Mouse (Mus musculus) embryonic stem cell, embryonic (primary cell): ENCODE results near the gene Nubp2.

Source experiments
- CTCF ChIA-PET, 4 experiments: fragments of 300-600 bp in 2 of 4; fragments of 350-600 bp in 2 of 4; sonication (Branson Sonifier 250); formaldehyde crosslinking; loops; one replicate each; lab custom pipeline; 2022; ENCODE audit warnings: inconsistent platforms in 2 of 4; lab: Charles Lee
- POLR2A ChIA-PET, 4 experiments: fragments of 300-600 bp in 2 of 4; fragments of 350-600 bp in 2 of 4; sonication (Branson Sonifier 250); formaldehyde crosslinking; loops; one replicate each; lab custom pipeline; 2022; ENCODE audit warnings: antibody characterized with exemption in 4 of 4, inconsistent platforms in 1 of 4; lab: Charles Lee

Nubp2 gene

GRCm38 (mm10) chr17:24857831-24858470 lies 28.2 kb downstream of the Nubp2 start:
- POLR2A ChIA-PET, result interaction anchor here in 3 of 4 experiments (1.2 to 24.0 kb wide), 7 partner anchors 9 to 39 kb away, joined by 3 to 369 read pairs (median 6); partner anchors contain the start of genes Eme2 (in 2 of the 3), Mrps34 (in 2 of the 3), Nubp2 (in 2 of the 3) and Spsb3 (in 2 of the 3)
- CTCF ChIA-PET, result interaction anchor here in 1 of 4 experiments (1.4 kb wide), 1 partner anchor 24 kb away, joined by 4 read pairs; no protein-coding TSS in a partner anchor

GRCm38 (mm10) chr17:24856589-24856988 lies 29.6 kb downstream of the Nubp2 start:
- CTCF ChIA-PET, result interaction anchor here in 1 of 4 experiments (1.4 kb wide), 1 partner anchor 26 kb away, joined by 4 read pairs; no protein-coding TSS in a partner anchor
- POLR2A ChIA-PET, result interaction anchor here in 3 of 4 experiments (0.8 to 24.0 kb wide), 7 partner anchors 18 to 418 kb away, joined by 3 to 369 read pairs (median 6); partner anchors contain the start of genes Eme2 (in 2 of the 3), Mrps34 (in 2 of the 3), Nme3 (in 2 of the 3) and Nubp2 (in 2 of the 3)

GRCm38 (mm10) chr17:24855838-24856464 lies 30.2 kb downstream of the Nubp2 start:
- CTCF ChIA-PET, result interaction anchor here in 2 of 4 experiments (0.5 to 0.6 kb wide), 2 partner anchors 169 to 414 kb away, joined by 3 to 4 read pairs; no protein-coding TSS in a partner anchor
- POLR2A ChIA-PET, result interaction anchor here in 2 of 4 experiments (1.7 to 24.0 kb wide), 4 partner anchors 18 to 418 kb away, joined by 3 to 369 read pairs (median 246); partner anchors contain the start of genes Nubp2 (in 2 of the 2), Spsb3 (in 2 of the 2), Eme2 (in 1 of the 2) and Mrps34 (in 1 of the 2)

- CTCF ChIA-PET, result interaction anchor here in 2 of 4 experiments (0.6 to 1.7 kb wide), 7 partner anchors 26 to 129 kb away, joined by 3 to 6 read pairs (median 3); partner anchors contain the start of gene Spsb3 (in 1 of the 2)
- POLR2A ChIA-PET, result interaction anchor here in 3 of 4 experiments (0.6 to 8.5 kb wide), 30 partner anchors 11 to 324 kb away, joined by 3 to 92 read pairs (median 10); partner anchors contain the start of genes Eme2 (in 2 of the 3), Hagh (in 2 of the 3), Hs3st6 (in 2 of the 3) and Igfals (in 2 of the 3)
Observed at GRCm38 (mm10) chr17:24851381-24852125, 34.6 kb downstream of the Nubp2 start.

GRCm38 (mm10) chr17:24850773-24851127 lies 35.4 kb downstream of the Nubp2 start:
- ChIA-PET CTCF (interaction anchor here in 3 of 4 experiments (0.6 to 1.7 kb wide), 15 partner anchors 27 to 717 kb away, joined by 3 to 9 read pairs (median 3); partner anchors contain the start of genes Mapk8ip3 (in 1 of the 3), Spsb3 (in 1 of the 3) and Ube2i (in 1 of the 3)), POLR2A (interaction anchor here (0.6 to 8.5 kb wide), 73 partner anchors 9 to 946 kb away, joined by 3 to 92 read pairs (median 6); partner anchors contain the start of genes Eme2 (in 3 of the 4), Hagh (in 3 of the 4), Jpt2 (in 3 of the 4) and Mrps34 (in 3 of the 4))

- POLR2A ChIA-PET, result interaction anchor here (0.6 to 8.5 kb wide), 99 partner anchors 10 to 947 kb away, joined by 3 to 92 read pairs (median 5); partner anchors contain the start of genes Eme2 (in 3 of the 4), Hagh (in 3 of the 4), Igfals (in 3 of the 4) and Jpt2 (in 3 of the 4)
- CTCF ChIA-PET, result interaction anchor here in 3 of 4 experiments (0.6 to 1.8 kb wide), 17 partner anchors 10 to 718 kb away, joined by 3 to 9 read pairs (median 4); partner anchors contain the start of genes Hagh (in 2 of the 3), Mapk8ip3 (in 1 of the 3), Nubp2 (in 1 of the 3) and Spsb3 (in 1 of the 3)
Observed at GRCm38 (mm10) chr17:24850065-24850772, 35.9 kb downstream of the Nubp2 start, which contains the start of gene Fahd1. Gene Fahd1, minus strand, starts transcription at chr17:24850364.

GRCm38 (mm10) chr17:24849733-24850064 lies 36.5 kb downstream of the Nubp2 start:
- CTCF ChIA-PET, result interaction anchor here in 2 of 4 experiments (0.6 to 1.8 kb wide), 15 partner anchors 9 to 718 kb away, joined by 3 to 9 read pairs (median 4); partner anchors contain the start of genes Hagh (in 2 of the 2), Mapk8ip3 (in 1 of the 2), Nubp2 (in 1 of the 2) and Spsb3 (in 1 of the 2)
- POLR2A ChIA-PET, result interaction anchor here in 3 of 4 experiments (0.6 to 8.5 kb wide), 97 partner anchors 8 to 947 kb away, joined by 3 to 92 read pairs (median 5); partner anchors contain the start of genes Eme2 (in 3 of the 3), Hagh (in 3 of the 3), Igfals (in 3 of the 3) and Jpt2 (in 3 of the 3)

GRCm38 (mm10) chr17:24848600-24849031 lies 37.5 kb downstream of the Nubp2 start:
- ChIA-PET CTCF (interaction anchor here in 2 of 4 experiments (1.0 to 1.8 kb wide), 2 partner anchors 8 kb away, joined by 3 to 6 read pairs; partner anchors contain the start of gene Hagh (in 1 of the 2)), POLR2A (interaction anchor here in 3 of 4 experiments (0.6 to 8.5 kb wide), 36 partner anchors 8 to 292 kb away, joined by 3 to 92 read pairs (median 8); partner anchors contain the start of genes Eme2 (in 2 of the 3), Igfals (in 2 of the 3), Meiob (in 2 of the 3) and Mrps34 (in 2 of the 3))

GRCm38 (mm10) chr17:24847386-24847785 lies 38.8 kb downstream of the Nubp2 start:
- ChIA-PET POLR2A (interaction anchor here in 2 of 4 experiments (0.9 to 8.5 kb wide), 7 partner anchors 16 to 38 kb away, joined by 3 to 71 read pairs (median 31); partner anchors contain the start of genes Nubp2 (in 1 of the 2) and Spsb3 (in 1 of the 2)), CTCF (interaction anchor here in 2 of 4 experiments (0.5 to 1.3 kb wide), 2 partner anchors 102 kb away, joined by 3 read pairs; no protein-coding TSS in a partner anchor)

GRCm38 (mm10) chr17:24844525-24844924 lies 41.6 kb downstream of the Nubp2 start:
- POLR2A ChIA-PET, result interaction anchor here in 2 of 4 experiments (0.8 to 8.5 kb wide), 7 partner anchors 33 to 123 kb away, joined by 3 to 55 read pairs (median 3); no protein-coding TSS in a partner anchor
- CTCF ChIA-PET, result interaction anchor here in 2 of 4 experiments (0.9 to 1.9 kb wide), 4 partner anchors 26 to 93 kb away, joined by 3 to 4 read pairs (median 4); no protein-coding TSS in a partner anchor

- ChIA-PET POLR2A (interaction anchor here in 3 of 4 experiments (1.2 to 1.9 kb wide), 4 partner anchors 35 to 442 kb away, joined by 3 to 6 read pairs (median 4); partner anchors contain the start of genes Eme2 (in 1 of the 3) and Mrps34 (in 1 of the 3)), CTCF (interaction anchor here in 2 of 4 experiments (1.0 to 1.5 kb wide), 4 partner anchors 35 to 97 kb away, joined by 3 to 7 read pairs (median 6); no protein-coding TSS in a partner anchor)
Observed at GRCm38 (mm10) chr17:24842631-24843030, 43.5 kb downstream of the Nubp2 start.

GRCm38 (mm10) chr17:24841133-24841532 lies 45.0 kb downstream of the Nubp2 start:
- POLR2A ChIA-PET, result interaction anchor here in 2 of 4 experiments (0.7 to 4.0 kb wide), 9 partner anchors 9 to 96 kb away, joined by 3 to 35 read pairs (median 4); partner anchors contain the start of genes Fahd1 (in 2 of the 2), Eme2 (in 1 of the 2), Mrps34 (in 1 of the 2) and Nubp2 (in 1 of the 2)
- CTCF ChIA-PET, result interaction anchor here (0.9 to 2.1 kb wide), 15 partner anchors 8 to 379 kb away, joined by 3 to 11 read pairs (median 4); partner anchors contain the start of genes Fahd1 (in 2 of the 4), Eme2 (in 1 of the 4), Mrps34 (in 1 of the 4) and Spsb3 (in 1 of the 4)

GRCm38 (mm10) chr17:24840341-24840740 lies 45.8 kb downstream of the Nubp2 start:
- CTCF ChIA-PET, result interaction anchor here (0.6 to 2.1 kb wide), 19 partner anchors 9 to 379 kb away, joined by 3 to 11 read pairs (median 4); partner anchors contain the start of genes Fahd1 (in 2 of the 4), Eme2 (in 1 of the 4), Mrps34 (in 1 of the 4) and Nubp2 (in 1 of the 4)
- POLR2A ChIA-PET, result interaction anchor here in 3 of 4 experiments (0.8 to 4.0 kb wide), 15 partner anchors 10 to 121 kb away, joined by 3 to 35 read pairs (median 5); partner anchors contain the start of genes Fahd1 (in 3 of the 3), Jpt2 (in 1 of the 3), Nubp2 (in 1 of the 3) and Spsb3 (in 1 of the 3)

- ChIA-PET CTCF (interaction anchor here (0.6 to 2.1 kb wide), 10 partner anchors 10 to 490 kb away, joined by 3 to 11 read pairs (median 4); partner anchors contain the start of genes Fahd1 (in 2 of the 4), Nubp2 (in 1 of the 4) and Spsb3 (in 1 of the 4)), POLR2A (interaction anchor here in 3 of 4 experiments (0.8 to 4.0 kb wide), 15 partner anchors 9 to 121 kb away, joined by 3 to 35 read pairs (median 5); partner anchors contain the start of genes Fahd1 (in 3 of the 3), Jpt2 (in 1 of the 3), Nubp2 (in 1 of the 3) and Spsb3 (in 1 of the 3))
Observed at GRCm38 (mm10) chr17:24839842-24840241, 46.3 kb downstream of the Nubp2 start, which contains the start of gene Hagh. Gene Hagh, plus strand, starts transcription at chr17:24840143.
